Comparison of ENCODE assay signal across 31 mouse cellular contexts in genomic region chr7:24644996-24645395, GRCm38 (mm10). TPM values are rescaled to one million over a fixed set of nuclear protein-coding genes. Genes with fewer than 3 reads are reported as not detected.
A peak's percentile ranks its signal among the peaks of the same experiment; 100 is the strongest.
DNase-seq lines count a peak whose midpoint lies in the region; ATAC-seq lines count a peak whose summit lies in the region.
"Had no signal": no experiment of that assay in that cellular context is flagged by ENCODE, and none has a peak within 500 bp of the region (broad histone marks: within the 10 kb centered on the region; RNA-seq: fewer than 3 reads in every experiment).

No protein-coding gene starts in this region.

- no peak overlapping the region for H3K9ac ChIP-seq in intestine, embryonic 16.5 days (ENCODE audit: low read depth, low read length)
- H3K9ac ChIP-seq: embryonic facial prominence, embryonic 13.5 days; forebrain, embryonic 15.5 days; heart, embryonic 13.5 days; hindbrain, embryonic 15.5 days; liver, embryonic 14.5 days had no signal

- H3K36me3 ChIP-seq in splenic B cell, adult 2 months (ENCODE audit: control insufficient read depth, insufficient read depth, low read length, poor library complexity, severe bottlenecking), result no peaks in the 10 kb centered on the region
- no peaks in the 10 kb centered on the region for H3K36me3 ChIP-seq in intestine, embryonic 16.5 days (ENCODE audit: control insufficient read depth, insufficient read depth, low read length)
- H3K36me3 ChIP-seq in limb, embryonic 10.5 days, result no peaks in the 10 kb centered on the region
- H3K36me3 ChIP-seq: embryonic facial prominence, embryonic 13.5 days; forebrain, embryonic 10.5 days; forebrain, embryonic 15.5 days; heart, embryonic 13.5 days; hindbrain, embryonic 15.5 days had no signal

- no peak overlapping the region for H3K27ac ChIP-seq in intestine, embryonic 16.5 days (ENCODE audit: low read length)
- H3K27ac ChIP-seq in limb, embryonic 10.5 days, result no peak overlapping the region
- H3K27ac ChIP-seq: embryonic facial prominence, embryonic 13.5 days; forebrain, embryonic 10.5 days; forebrain, embryonic 15.5 days; gastrocnemius, adult 2 months; heart, embryonic 13.5 days; hindbrain, embryonic 15.5 days; liver, embryonic 14.5 days; macrophage had no signal

- H3K4me3 ChIP-seq in intestine, embryonic 16.5 days (ENCODE audit: low read length), result no peak overlapping the region
- H3K4me3 ChIP-seq in limb, embryonic 10.5 days, result no peak overlapping the region
- H3K4me3 ChIP-seq: embryonic facial prominence, embryonic 13.5 days; forebrain, embryonic 10.5 days; forebrain, embryonic 15.5 days; gastrocnemius, adult 2 months; heart, embryonic 13.5 days; hindbrain, embryonic 15.5 days had no signal

- no peak overlapping the region for H3K4me2 ChIP-seq in intestine, embryonic 16.5 days (ENCODE audit: low read depth, low read length)
- H3K4me2 ChIP-seq: embryonic facial prominence, embryonic 13.5 days; forebrain, embryonic 15.5 days; heart, embryonic 13.5 days; hindbrain, embryonic 15.5 days had no signal

- no peaks in the 10 kb centered on the region for H3K27me3 ChIP-seq in splenic B cell, adult 2 months (ENCODE audit: control insufficient read depth, insufficient read depth, low read length, poor library complexity, severe bottlenecking)
- 0 out of 2 replicates have a peak, but pooled peaks cover 5% of the 10 kb centered on the region for H3K27me3 ChIP-seq in intestine, embryonic 16.5 days (replicated peaks; ENCODE audit: control insufficient read depth, insufficient read depth, low read length)
- H3K27me3 ChIP-seq in limb, embryonic 10.5 days (ENCODE audit: low read depth, poor library complexity, severe bottlenecking), result peaks cover 23% of the 10 kb centered on the region

- WGBS in intestine, embryonic 16.5 days, result 76% methylated on average over 7 of the region's 7 CpGs
- 76% methylated on average over 7 of the region's 7 CpGs for WGBS in limb, embryonic 10.5 days

- H3K9me3 ChIP-seq in intestine, embryonic 16.5 days (ENCODE audit: control insufficient read depth, low read length), result no peaks in the 10 kb centered on the region
- no peaks in the 10 kb centered on the region for H3K9me3 ChIP-seq in limb, embryonic 10.5 days (replicated peaks)
- H3K9me3 ChIP-seq: embryonic facial prominence, embryonic 13.5 days; forebrain, embryonic 10.5 days; forebrain, embryonic 15.5 days; heart, embryonic 13.5 days; hindbrain, embryonic 15.5 days had no signal

- H3K4me1 ChIP-seq in intestine, embryonic 16.5 days (ENCODE audit: control insufficient read depth, insufficient read depth, low read length), result no peaks in the 10 kb centered on the region
- no peaks in the 10 kb centered on the region for H3K4me1 ChIP-seq in limb, embryonic 10.5 days
- H3K4me1 ChIP-seq: embryonic facial prominence, embryonic 13.5 days; forebrain, embryonic 10.5 days; forebrain, embryonic 15.5 days; heart, embryonic 13.5 days; hindbrain, embryonic 15.5 days had no signal

- DNase-seq in thymus, postnatal 0 days (ENCODE audit: low spot score), result peak; percentile 44
- no peak for DNase-seq in thymus, postnatal 4 days
- DNase-seq in CD8-positive naive resting alpha-beta T cell, adult 2 months (ENCODE audit: low read depth in 2 of 2, low spot score in 2 of 2), result peak; percentile 44 to 48
- DNase-seq in induced T-regulatory cell, adult 2 months (ENCODE audit: low read depth), result peak; percentile 87
- DNase-seq in splenic B cell, adult 2 months (ENCODE audit: low read depth, low spot score), result peak; percentile 36
- no peak for DNase-seq in heart, adult 11 months
- DNase-seq in limb, embryonic 10.5 days (ENCODE audit: low spot score), result no peak
- DNase-seq: adrenal gland, postnatal 10 days; cerebellum, adult 11 months; cerebellum, adult 9-10 months; gastrocnemius, adult 2 months; heart, postnatal 10 days; kidney, adult 9 months; kidney, postnatal 10 days; liver; lung, adult 2 months; lung, postnatal 10 days; midbrain, embryonic 14.5 days; right cerebral cortex, postnatal 25 days had no signal

- no peak for ATAC-seq in intestine, embryonic 16.5 days
- ATAC-seq: forebrain, embryonic 15.5 days; intestine, postnatal 0 days had no signal

RNA-seq across cellular contexts. Expression of gene Lypd3, which starts 8.6 kb away (rescaled TPM):
- 1.8 and 2.2 TPM in 2 replicates for polyA plus RNA-seq in thymus, postnatal 0 days (2015; fragmentation: Nextera tagmentation; extraction: Ambion mirVana)
- polyA plus RNA-seq in intestine, embryonic 16.5 days (2015; fragmentation: Nextera tagmentation; extraction: Ambion mirVana), result 0.27 and 0.49 TPM in 2 replicates
- polyA plus RNA-seq in limb, embryonic 10.5 days (2016; fragmentation: Nextera tagmentation; extraction: Ambion mirVana), result 1.5 and 2.2 TPM in 2 replicates
- polyA plus RNA-seq: macrophage had no signal

RNA-seq across cellular contexts. Expression of gene Tex101, which starts 31.5 kb away (rescaled TPM):
- not detected in 2 replicates for polyA plus RNA-seq in thymus, postnatal 0 days (2015; fragmentation: Nextera tagmentation; extraction: Ambion mirVana)
- polyA plus RNA-seq in intestine, embryonic 16.5 days (2015; fragmentation: Nextera tagmentation; extraction: Ambion mirVana), result 0.12 TPM in 1 of 2 replicates, not detected in the other
- polyA plus RNA-seq in limb, embryonic 10.5 days (2016; fragmentation: Nextera tagmentation; extraction: Ambion mirVana), result not detected in 2 replicates
- polyA plus RNA-seq: embryonic facial prominence, embryonic 13.5 days; forebrain, embryonic 10.5 days; forebrain, embryonic 15.5 days; heart, embryonic 13.5 days; hindbrain, embryonic 15.5 days; intestine, postnatal 0 days; large intestine, adult 2 months; limb, embryonic 11.5 days; liver, embryonic 14.5 days; lung, adult 2 months; macrophage; midbrain, embryonic 14.5 days; neural tube, embryonic 11.5 days had no signal

RNA-seq across cellular contexts. Expression of gene Phldb3, which starts 34.4 kb away (rescaled TPM):
- polyA plus RNA-seq in thymus, postnatal 0 days (2015; fragmentation: Nextera tagmentation; extraction: Ambion mirVana), result 0.47 and 0.73 TPM in 2 replicates
- 0.35 and 0.36 TPM in 2 replicates for polyA plus RNA-seq in intestine, embryonic 16.5 days (2015; fragmentation: Nextera tagmentation; extraction: Ambion mirVana)
- polyA plus RNA-seq in limb, embryonic 10.5 days (2016; fragmentation: Nextera tagmentation; extraction: Ambion mirVana), result 0.09 and 0.14 TPM in 2 replicates
- polyA plus RNA-seq: forebrain, embryonic 10.5 days; forebrain, embryonic 15.5 days; heart, embryonic 13.5 days; hindbrain, embryonic 15.5 days; midbrain, embryonic 14.5 days; neural tube, embryonic 11.5 days had no signal

RNA-seq across cellular contexts. Expression of gene Zfp575, which starts 57.6 kb away (rescaled TPM):
- polyA plus RNA-seq in thymus, postnatal 0 days (2015; fragmentation: Nextera tagmentation; extraction: Ambion mirVana), result 0.48 and 0.71 TPM in 2 replicates
- polyA plus RNA-seq in intestine, embryonic 16.5 days (2015; fragmentation: Nextera tagmentation; extraction: Ambion mirVana), result 3.1 TPM in 2 replicates
- 1.6 and 2.6 TPM in 2 replicates for polyA plus RNA-seq in limb, embryonic 10.5 days (2016; fragmentation: Nextera tagmentation; extraction: Ambion mirVana)

RNA-seq across cellular contexts. Expression of gene Ethe1, which starts 57.7 kb away (rescaled TPM):
- polyA plus RNA-seq in thymus, postnatal 0 days (2015; fragmentation: Nextera tagmentation; extraction: Ambion mirVana), result 39.2 and 39.9 TPM in 2 replicates
- polyA plus RNA-seq in intestine, embryonic 16.5 days (2015; fragmentation: Nextera tagmentation; extraction: Ambion mirVana), result 33.2 and 38.1 TPM in 2 replicates
- polyA plus RNA-seq in limb, embryonic 10.5 days (2016; fragmentation: Nextera tagmentation; extraction: Ambion mirVana), result 27.1 and 31.9 TPM in 2 replicates

Comparison
In these comparisons a context has a peak if more than half of its experiments do, and no peak if none do; other contexts are left out.
1. DNase-seq: peak in thymus, postnatal 0 days (single experiment), CD8-positive naive resting alpha-beta T cell, adult 2 months (2 of 2), induced T-regulatory cell, adult 2 months (single experiment) and splenic B cell, adult 2 months (single experiment); none in thymus, postnatal 4 days (single experiment), heart, adult 11 months (single experiment) and limb, embryonic 10.5 days (single experiment).